Mouse (Mus musculus): ENCODE data around the gene Pitpnm2.

DNA sequence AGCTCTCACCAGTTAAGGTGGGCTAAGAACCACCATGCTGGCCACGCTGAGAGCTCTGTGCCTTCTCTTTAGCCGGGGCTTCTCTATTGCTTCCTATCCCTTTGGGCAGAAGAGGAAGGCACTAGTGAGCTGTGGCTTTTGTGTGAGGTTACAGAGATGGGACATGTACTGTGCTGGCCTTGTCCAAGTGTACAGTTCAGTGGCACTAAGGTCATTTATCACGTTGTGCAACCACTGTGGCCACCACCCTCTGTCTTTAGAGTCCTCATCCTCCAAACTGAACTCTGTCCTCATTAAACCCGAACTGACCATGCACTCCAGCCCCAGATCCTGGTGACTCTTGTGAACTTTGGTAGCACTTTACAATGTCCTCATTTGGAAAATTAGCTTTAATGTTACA lies 23.1 kb downstream of the Pitpnm2 start:
- no peak for TF ChIP-seq CTCF (IDR thresholded peaks at IDR 0.05; ENCODE audit: control insufficient read depth, insufficient read depth, insufficient read length)
- no peak for TF ChIP-seq MAX (IDR thresholded peaks at IDR 0.05)
- no peak for TF ChIP-seq USF1 (IDR thresholded peaks at IDR 0.05; ENCODE audit: low read depth)
- TF ChIP-seq MYOG (IDR thresholded peaks at IDR 0.05; ENCODE audit: control insufficient read depth, extremely low read depth, insufficient read length), result no peak
- TF ChIP-seq FOSL1 (IDR thresholded peaks at IDR 0.05; ENCODE audit: insufficient read depth, low read length, poor library complexity, severe bottlenecking), result no peak
- no peak for TF ChIP-seq MYOD1 (IDR thresholded peaks at IDR 0.05; ENCODE audit: control insufficient read depth, insufficient read length, low read depth)
